Mouse (Mus musculus) CH12.LX (cell line): ENCODE results near the gene Kiss1r. TPM values are rescaled to one million over a fixed set of nuclear protein-coding genes. Genes with fewer than 3 reads are reported as not detected.

ENCODE experiments used
- DNase-seq: peaks from one replicate; pipeline ENCODE4 v3.0.0-alpha.2; 2013; ENCODE audit errors: extremely low read depth
- H3K27ac ChIP-seq: 2 replicates; pipeline ENCODE4 v1.5.1; 2012; ENCODE audit warnings: low read depth, mild to moderate bottlenecking, control low read depth, moderate library complexity; ENCODE audit not compliant: insufficient read depth
- H3K27me3 ChIP-seq: replicated peaks from 2 replicates; pipeline ENCODE3; 2012; ENCODE audit warnings: inconsistent platforms
- H3K36me3 ChIP-seq, 2 experiments: replicated peaks in 1 of 2; 2 replicates each; pipeline versions ENCODE3 to v1.6.1; 2012; ENCODE audit warnings: inconsistent platforms in 1 of 2, low read length in 1 of 2, mild to moderate bottlenecking in 1 of 2, mixed read lengths in 1 of 2, moderate library complexity in 1 of 2; ENCODE audit not compliant: control insufficient read depth in 1 of 2, insufficient read depth in 1 of 2
- H3K4me1 ChIP-seq, 2 experiments: 2 replicates each; pipeline ENCODE4 v1.6.1; 2012; ENCODE audit warnings: inconsistent platforms in 1 of 2, moderate library complexity in 1 of 2; ENCODE audit not compliant: insufficient read depth in 2 of 2, control insufficient read depth in 1 of 2
- H3K4me2 ChIP-seq: 2 replicates; pipeline ENCODE4 v1.6.1; 2012; ENCODE audit warnings: low read depth, mild to moderate bottlenecking, control low read depth; ENCODE audit not compliant: poor library complexity, insufficient read depth, severe bottlenecking
- H3K4me3 ChIP-seq, 3 experiments: fragments of 150-350 bp in 1 of 3; sonication (generic) in 1 of 3; replicated peaks in 1 of 3; 2 replicates each; pipeline versions ENCODE3 to v1.5.1; 2011 to 2012; ENCODE audit warnings: low read depth in 2 of 3, low read length in 2 of 3, mild to moderate bottlenecking in 2 of 3, moderate library complexity in 2 of 3, control low read depth in 1 of 3, improper control_type of control experiment in 1 of 3, inconsistent platforms in 1 of 3, mixed read lengths in 1 of 3; ENCODE audit not compliant: poor library complexity in 1 of 3
- H3K79me2 ChIP-seq: replicated peaks from 2 replicates; pipeline ENCODE4 v1.6.1; 2012; ENCODE audit warnings: mild to moderate bottlenecking, moderate library complexity; ENCODE audit not compliant: control insufficient read depth, poor library complexity, insufficient read depth, severe bottlenecking; ENCODE audit errors: extremely low read depth
- H3K9ac ChIP-seq: 2 replicates; pipeline ENCODE4 v1.6.1; 2012; ENCODE audit warnings: low read depth, mild to moderate bottlenecking, control low read depth, moderate library complexity; ENCODE audit not compliant: insufficient read depth
- H3K9me3 ChIP-seq: replicated peaks from 2 replicates; pipeline ENCODE3; 2012; ENCODE audit warnings: low read length, inconsistent platforms, mixed read lengths
- BHLHE40 ChIP-seq: IDR thresholded peaks from 2 replicates; pipeline ENCODE4 v1.6.1; 2011; ENCODE audit warnings: mild to moderate bottlenecking, low read depth, low read length, improper control_type of control experiment
- CHD1 ChIP-seq: IDR thresholded peaks from 2 replicates; pipeline ENCODE4 v1.6.1; 2012; ENCODE audit warnings: low read depth, low read length, improper control_type of control experiment, inconsistent platforms
- CHD2 ChIP-seq: IDR thresholded peaks from 2 replicates; pipeline ENCODE4 v1.6.1; 2011; ENCODE audit warnings: low read length, improper control_type of control experiment
- CTCF ChIP-seq, 2 experiments: IDR thresholded peaks in 1 of 2; conservative IDR thresholded peaks in 1 of 2; 2 replicates each; pipeline ENCODE4 v1.5.1; 2011 to 2012; ENCODE audit warnings: low read depth in 2 of 2, low read length in 2 of 2, improper control_type of control experiment in 1 of 2, inconsistent platforms in 1 of 2, mild to moderate bottlenecking in 1 of 2, moderate library complexity in 1 of 2
- E2F4 ChIP-seq: IDR thresholded peaks from 2 replicates; pipeline ENCODE4 v1.6.1; 2011; ENCODE audit warnings: low read depth, low read length, improper control_type of control experiment; ENCODE audit not compliant: insufficient replicate concordance
- EP300 ChIP-seq: IDR thresholded peaks from 2 replicates; pipeline ENCODE4 v1.6.1; 2011; ENCODE audit warnings: low read length, improper control_type of control experiment
- GABPA ChIP-seq: IDR thresholded peaks from 2 replicates; pipeline ENCODE4 v1.6.1; 2012; ENCODE audit warnings: low read depth, low read length, improper control_type of control experiment, inconsistent platforms; ENCODE audit not compliant: insufficient replicate concordance
- HCFC1 ChIP-seq: IDR thresholded peaks from 2 replicates; pipeline ENCODE4 v1.6.1; 2012; ENCODE audit warnings: low read depth, mild to moderate bottlenecking, inconsistent platforms, low read length, improper control_type of control experiment
- JUN ChIP-seq: IDR thresholded peaks from 2 replicates; pipeline ENCODE4 v1.6.1; 2011; ENCODE audit warnings: low read depth, mild to moderate bottlenecking, low read length, improper control_type of control experiment, moderate library complexity; ENCODE audit not compliant: insufficient read depth
- JUND ChIP-seq: conservative IDR thresholded peaks from 2 replicates; pipeline ENCODE4 v1.6.1; 2011; ENCODE audit warnings: low read depth, low read length, improper control_type of control experiment
- KAT2A ChIP-seq: IDR thresholded peaks from 2 replicates; pipeline ENCODE4 v1.6.1; 2012; ENCODE audit warnings: low read length, improper control_type of control experiment, inconsistent platforms; ENCODE audit not compliant: insufficient replicate concordance
- MAX ChIP-seq: IDR thresholded peaks from 2 replicates; pipeline ENCODE4 v1.6.1; 2011; ENCODE audit warnings: low read length, improper control_type of control experiment
- MAZ ChIP-seq: IDR thresholded peaks from 2 replicates; pipeline ENCODE4 v1.6.1; 2012; ENCODE audit warnings: low read depth, mild to moderate bottlenecking, inconsistent platforms, low read length, improper control_type of control experiment, moderate library complexity
- NELFE ChIP-seq: IDR thresholded peaks from 2 replicates; pipeline ENCODE4 v1.6.1; 2011; ENCODE audit warnings: low read depth, low read length, improper control_type of control experiment
- NRF1 ChIP-seq: IDR thresholded peaks from 2 replicates; pipeline ENCODE4 v1.6.1; 2014; ENCODE audit warnings: low read depth, mild to moderate bottlenecking, inconsistent platforms, low read length, improper control_type of control experiment, moderate library complexity
- PAX5 ChIP-seq: IDR thresholded peaks from 2 replicates; pipeline ENCODE4 v1.6.1; 2012; ENCODE audit warnings: low read length, inconsistent platforms, mixed read lengths
- POLR2A ChIP-seq: IDR thresholded peaks from 2 replicates; pipeline ENCODE4 v1.6.1; 2011; ENCODE audit warnings: low read depth, mild to moderate bottlenecking, improper control_type of control experiment, low read length
- RAD21 ChIP-seq: IDR thresholded peaks from 2 replicates; pipeline ENCODE4 v1.6.1; 2011; ENCODE audit warnings: low read depth, mild to moderate bottlenecking, low read length, improper control_type of control experiment, moderate library complexity
- SIN3A ChIP-seq: IDR thresholded peaks from 2 replicates; pipeline ENCODE4 v1.6.1; 2012; ENCODE audit warnings: low read length, improper control_type of control experiment, inconsistent platforms
- SMC3 ChIP-seq: IDR thresholded peaks from 2 replicates; pipeline ENCODE4 v1.6.1; 2011; ENCODE audit warnings: low read depth, low read length, improper control_type of control experiment
- TCF12 ChIP-seq: IDR thresholded peaks from 2 replicates; pipeline ENCODE4 v1.6.1; 2014; ENCODE audit warnings: low read depth, mild to moderate bottlenecking, inconsistent platforms, low read length, improper control_type of control experiment
- UBTF ChIP-seq: IDR thresholded peaks from 2 replicates; pipeline ENCODE4 v1.6.1; 2012; ENCODE audit warnings: low read depth, mild to moderate bottlenecking, inconsistent platforms, low read length, improper control_type of control experiment, moderate library complexity
- USF1 ChIP-seq: IDR thresholded peaks from 2 replicates; pipeline ENCODE4 v1.6.1; 2014; ENCODE audit warnings: low read depth, mild to moderate bottlenecking, inconsistent platforms, low read length, improper control_type of control experiment
- USF2 ChIP-seq: conservative IDR thresholded peaks from 2 replicates; pipeline ENCODE4 v1.6.1; 2011; ENCODE audit warnings: low read depth, low read length, improper control_type of control experiment
- ZC3H11A ChIP-seq: IDR thresholded peaks from 2 replicates; pipeline ENCODE4 v1.6.1; 2012; ENCODE audit warnings: low read depth, mild to moderate bottlenecking, inconsistent platforms, low read length, improper control_type of control experiment
- dilution Hi-C: fragments of 300-500 bp; cut with MboI; formaldehyde crosslinking; loops from 2 replicates; pipeline ENCODE4 v1.14.3; 2020; ENCODE audit warnings: low sequenced_read_pairs; ENCODE audit not compliant: extremely low pct_unique_long_range_greater_than_20kb, extremely low pct_ligation_motif_present
- in situ Hi-C: fragments of 300-500 bp; cut with MboI; formaldehyde crosslinking; loops from 3 replicates; pipeline ENCODE4 v1.14.3; 2019; ENCODE audit warnings: low sequenced_read_pairs, low pct_ligation_motif_present, low pct_unique_long_range_greater_than_20kb, mixed read lengths
- polyA plus RNA-seq: library from polyadenylated mRNA; unstranded; fragments of >175 nt; gene quantifications from 2 replicates; pipeline ENCODE4 v1.2.1, GENCODE M21; 2012; ENCODE audit warnings: low read depth; ENCODE audit not compliant: insufficient read length
- total RNA-seq, 2 experiments: library from RNA; depleted of rRNA; stranded (reverse); fragments of 300-350 nt in 1 of 2; fragments of >200 nt in 1 of 2; gene quantifications; 2 replicates each; pipeline ENCODE4 v1.2.3; 2012 to 2014

The Kiss1r gene
- total and polyA plus RNA-seq, 3 experiments, result 0.17 to 0.76 (median 0.24) TPM

DNA sequence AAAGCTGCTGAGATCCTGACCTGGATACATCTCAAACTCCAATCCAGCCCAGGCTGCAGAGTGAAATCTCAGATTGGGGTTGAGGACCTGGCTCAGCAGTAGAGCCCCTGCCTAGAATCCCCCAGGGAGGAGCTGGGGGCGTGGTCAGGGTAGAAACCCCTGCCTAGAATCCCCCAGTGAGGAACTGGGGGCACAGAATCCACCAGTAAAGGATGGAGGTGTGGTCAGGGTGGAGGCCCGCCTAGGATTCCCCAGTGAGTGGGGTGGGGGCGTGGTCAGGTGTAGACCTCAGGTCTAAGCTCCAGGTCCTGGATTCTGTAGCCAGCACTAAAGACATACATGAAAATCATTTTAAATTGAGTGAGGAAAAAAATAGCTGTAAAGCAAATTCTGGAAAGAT lies 43.9 kb upstream of the Kiss1r start:
- peaks cover 10 to 20% of the 10 kb centered on the region in 2 experiments for H3K4me1 ChIP-seq
- H3K27me3 ChIP-seq, result no peaks in the 10 kb centered on the region
- H3K9ac ChIP-seq, result no peak overlapping the region
- DNase-seq, result no peak
- TF ChIP-seq USF1 (no peak), JUND (no peak), TCF12 (no peak), CTCF (conservative IDR thresholded peaks at IDR 0.05 in 1 of 2, IDR thresholded peaks at IDR 0.05 in 1 of 2; ENCODE audit: low read depth in 2 of 2, low read length in 2 of 2) (no peak), NRF1 (no peak), SMC3 (no peak), SIN3A (no peak), EP300 (no peak), JUN (no peak), CHD2 (no peak), POLR2A (no peak), CHD1 (no peak), E2F4 (no peak), BHLHE40 (no peak), HCFC1 (no peak)
- no peak overlapping the region for H3K4me3 ChIP-seq
- H3K27ac ChIP-seq, result no peak overlapping the region
- H3K4me2 ChIP-seq, result no peak overlapping the region
- peaks cover 0 to 4% of the 10 kb centered on the region in 2 experiments for H3K36me3 ChIP-seq
- no peaks in the 10 kb centered on the region for H3K79me2 ChIP-seq
- in situ Hi-C loops, result no loop called here
- dilution Hi-C loops, result no loop called here
- H3K9me3 ChIP-seq, result no peaks in the 10 kb centered on the region

DNA sequence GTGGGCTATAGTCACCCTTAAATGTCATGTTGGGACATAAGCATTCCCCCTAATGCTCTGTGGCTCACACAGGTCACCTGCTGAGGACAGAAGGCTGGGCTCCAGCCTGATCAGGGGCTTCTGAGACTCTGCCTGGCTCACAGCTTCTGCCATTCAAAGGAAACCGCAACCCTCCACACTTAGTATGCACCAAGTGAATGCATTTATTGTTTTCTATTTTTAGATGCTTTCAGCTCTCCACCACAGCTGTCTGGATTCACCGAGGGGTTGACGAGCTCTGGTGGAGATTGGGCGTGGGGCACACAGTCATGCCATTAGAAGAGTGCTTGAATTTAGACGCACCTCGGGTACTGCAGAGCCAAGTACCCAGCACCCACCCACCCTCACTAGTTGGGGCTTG lies 43.5 kb upstream of the Kiss1r start:
- Histone ChIP-seq H3K9ac (no peak overlapping the region), H3K4me3 (no peak overlapping the region), H3K36me3 (peaks cover 0 to 4% of the 10 kb centered on the region in 2 experiments), H3K4me2 (no peak overlapping the region), H3K9me3 (no peaks in the 10 kb centered on the region)
- dilution Hi-C loops, result no loop called here
- TF ChIP-seq NRF1, result no peak
- TF ChIP-seq MAX, result no peak
- no peak for TF ChIP-seq CTCF (conservative IDR thresholded peaks at IDR 0.05 in 1 of 2, IDR thresholded peaks at IDR 0.05 in 1 of 2; ENCODE audit: low read depth in 2 of 2, low read length in 2 of 2)
- no peak for TF ChIP-seq KAT2A
- no peak for TF ChIP-seq PAX5
- no peak for TF ChIP-seq USF2
- TF ChIP-seq RAD21, result no peak
- TF ChIP-seq CHD2, result no peak
- TF ChIP-seq ZC3H11A, result no peak
- no peak for TF ChIP-seq JUND
- TF ChIP-seq E2F4, result no peak
- no peak for TF ChIP-seq NELFE
- no peak for TF ChIP-seq GABPA
- TF ChIP-seq UBTF, result no peak
- no peak for TF ChIP-seq MAZ
- TF ChIP-seq, all 38 proteins: peak for 0
- Histone ChIP-seq H3K79me2 (no peaks in the 10 kb centered on the region), H3K27me3 (no peaks in the 10 kb centered on the region), H3K4me1 (peaks cover 10 to 23% of the 10 kb centered on the region in 2 experiments), H3K27ac (no peak overlapping the region)
- in situ Hi-C loops, result no loop called here
- DNase-seq, result no peak
